Mouse (Mus musculus) limb, embryonic 14.5 days (tissue): ENCODE results near the gene Fis1. TPM values are rescaled to one million over a fixed set of nuclear protein-coding genes. Genes with fewer than 3 reads are reported as not detected.

Experiments
- ATAC-seq: fragments of 200-750 bp; cut with Nextera tagmentation; 2 replicates; pipeline ENCODE4 v1.8.0; 2017; ENCODE audit warnings: low read depth, moderate number of reproducible peaks, moderate TSS enrichment; ENCODE audit not compliant: low FRiP score
- DNase-seq: peaks from one replicate; pipeline ENCODE4 v3.0.0-alpha.2; 2015; ENCODE audit warnings: low spot score
- H3K27ac ChIP-seq: fragments of 300-500 bp; sonication (generic); replicated peaks from 2 replicates; pipeline ENCODE4 v1.5.1; 2014; ENCODE audit warnings: low read depth, mild to moderate bottlenecking, low read length, moderate library complexity, mixed read lengths
- H3K27me3 ChIP-seq: fragments of 300-500 bp; sonication (generic); 2 replicates; pipeline ENCODE4 v1.6.1; 2014; ENCODE audit warnings: low read length, mixed read lengths; ENCODE audit not compliant: control insufficient read depth, insufficient read depth
- H3K36me3 ChIP-seq: fragments of 300-500 bp; sonication (generic); 2 replicates; pipeline ENCODE4 v1.6.1; 2014; ENCODE audit warnings: mild to moderate bottlenecking, low read length, moderate library complexity, mixed read lengths; ENCODE audit not compliant: control insufficient read depth, insufficient read depth
- H3K4me1 ChIP-seq: fragments of 300-500 bp; sonication (generic); 2 replicates; pipeline ENCODE4 v1.6.1; 2014; ENCODE audit warnings: antibody characterized with exemption, low read length, mixed read lengths; ENCODE audit not compliant: control insufficient read depth, insufficient read depth
- H3K4me2 ChIP-seq: fragments of 300-500 bp; sonication (generic); replicated peaks from 2 replicates; pipeline ENCODE4 v1.6.1; 2014; ENCODE audit warnings: low read depth, mild to moderate bottlenecking, low read length, moderate library complexity; ENCODE audit not compliant: severe bottlenecking
- H3K4me3 ChIP-seq: fragments of 300-500 bp; sonication (generic); replicated peaks from 2 replicates; pipeline ENCODE4 v1.5.1; 2014; ENCODE audit warnings: low read length
- H3K9ac ChIP-seq: fragments of 300-500 bp; sonication (generic); 2 replicates; pipeline ENCODE4 v1.6.1; 2014; ENCODE audit warnings: mild to moderate bottlenecking, low read depth, low read length, moderate library complexity; ENCODE audit not compliant: severe bottlenecking
- H3K9me3 ChIP-seq: fragments of 300-500 bp; sonication (generic); 2 replicates; pipeline ENCODE4 v1.6.1; 2016; ENCODE audit warnings: low read length; ENCODE audit not compliant: control insufficient read depth
- POLR2A ChIP-seq: fragments of 200-500 bp; IDR thresholded peaks from 2 replicates; pipeline ENCODE4 v1.8.0; 2012; ENCODE audit warnings: inconsistent platforms, mild to moderate bottlenecking, moderate library complexity, borderline replicate concordance; ENCODE audit not compliant: insufficient read depth, insufficient read length; ENCODE audit errors: extremely low read depth
- WGBS: fragments of 180-500 bp; shearing (Covaris S2); extraction: QIAGEN DNeasy Blood & Tissue Kit; methylation state at CpG from one replicate; pipeline ENCODE4 v1.1.7; 2014; 5-methylcytosine and 5-hydroxymethylcytosine counted together
- polyA plus RNA-seq, 2 experiments: library from polyadenylated mRNA; depleted of rRNA in 1 of 2; stranded (reverse) in 1 of 2; unstranded in 1 of 2; fragments of >200 nt; fragmentation: Nextera tagmentation in 1 of 2; extraction: Ambion mirVana in 1 of 2; gene quantifications; 2 replicates each; pipeline versions ENCODE4 v1.2.1 to v1.2.3; 2012 to 2014

The Fis1 gene
- polyA plus RNA-seq, 2 experiments = 225 to 284 TPM

GRCm38 (mm10) chr5:136914183-136914582 lies 38.9 kb upstream of the Fis1 start:
- Histone ChIP-seq H3K4me3 (no peak overlapping the region), H3K36me3 (peaks cover 24% of the 10 kb centered on the region), H3K9ac (no peak overlapping the region), H3K4me2 (no peak overlapping the region), H3K4me1 (no peaks in the 10 kb centered on the region), H3K27ac (no peak overlapping the region), H3K9me3 (no peaks in the 10 kb centered on the region), H3K27me3 (no peaks in the 10 kb centered on the region)
- ATAC-seq (no peak), DNase-seq (no peak)
- TF ChIP-seq POLR2A = no peak
- WGBS = 84% methylated on average over 3 of the region's 3 CpGs

DNA sequence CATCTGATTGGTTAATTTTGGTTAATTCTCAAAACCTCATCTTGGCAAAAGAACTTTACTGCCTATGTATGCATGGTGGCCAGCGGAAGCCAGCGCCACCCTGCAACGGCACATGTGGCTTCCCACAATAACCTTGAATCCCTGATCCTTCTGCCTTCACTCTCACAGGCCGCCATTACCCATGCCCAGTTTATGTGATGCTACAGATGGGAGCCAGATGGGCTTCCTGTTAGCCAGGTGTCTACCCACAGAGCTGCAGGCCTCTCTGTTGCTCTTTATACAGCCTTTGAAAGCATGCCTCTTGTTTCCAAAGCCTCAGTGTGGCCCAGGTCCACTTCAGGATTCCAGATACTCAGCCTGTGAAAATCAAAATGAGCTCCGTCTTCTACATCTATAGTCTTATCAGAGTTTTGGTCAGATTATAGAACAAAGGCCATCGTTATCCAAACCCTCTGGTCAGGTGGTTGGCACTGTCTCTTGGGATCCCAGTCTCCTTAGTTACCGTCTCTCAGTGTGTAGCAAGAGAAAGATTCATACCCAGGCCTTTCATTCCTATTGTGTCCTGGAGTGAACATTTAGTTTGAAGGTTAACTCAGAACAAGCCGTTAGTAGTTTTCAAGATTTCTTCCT lies 35.3 kb upstream of the Fis1 start:
- WGBS = 91% methylated on average over 8 of the region's 8 CpGs
- peaks cover 11% of the 10 kb centered on the region for H3K36me3 ChIP-seq
- no peaks in the 10 kb centered on the region for H3K9me3 ChIP-seq
- no peak for ATAC-seq
- H3K4me1 ChIP-seq = no peaks in the 10 kb centered on the region
- no peak overlapping the region for H3K27ac ChIP-seq
- TF ChIP-seq POLR2A = no peak
- H3K27me3 ChIP-seq = no peaks in the 10 kb centered on the region
- no peak overlapping the region for H3K4me3 ChIP-seq
- H3K4me2 ChIP-seq = no peak overlapping the region
- no peak overlapping the region for H3K9ac ChIP-seq
- no peak for DNase-seq

GRCm38 (mm10) chr5:136918655-136919472 lies 34.2 kb upstream of the Fis1 start:
- 3% methylated on average over 38 of the region's 38 CpGs for WGBS
- H3K4me1 ChIP-seq = no peaks in the 10 kb centered on the region
- H3K9me3 ChIP-seq = no peaks in the 10 kb centered on the region
- H3K36me3 ChIP-seq = no peaks in the 10 kb centered on the region
- no peaks in the 10 kb centered on the region for H3K27me3 ChIP-seq
- peak overlapping the region; percentile 54 for H3K4me3 ChIP-seq
- no peak overlapping the region; the same call in 1 of the 2 replicates for H3K27ac ChIP-seq
- ATAC-seq (peak; percentile 88), DNase-seq (peak; percentile 92)
- TF ChIP-seq POLR2A = no peak
- H3K4me2 ChIP-seq = peak overlapping the region; percentile 91
- peak overlapping the region; percentile 73 for H3K9ac ChIP-seq

- Histone ChIP-seq H3K27ac (no peak overlapping the region), H3K9me3 (no peaks in the 10 kb centered on the region), H3K27me3 (no peaks in the 10 kb centered on the region), H3K4me2 (peak overlapping the region; percentile 91), H3K36me3 (no peaks in the 10 kb centered on the region), H3K9ac (peak overlapping the region; percentile 73), H3K4me3 (peak overlapping the region; percentile 54), H3K4me1 (no peaks in the 10 kb centered on the region)
- no peak; the same call in 1 of the 2 replicates for ATAC-seq
- 23% methylated on average over 17 of the region's 18 CpGs for WGBS
- no peak for DNase-seq
- no peak for TF ChIP-seq POLR2A
Observed at GRCm38 (mm10) chr5:136919546-136920301, 33.4 kb upstream of the Fis1 start.

DNA sequence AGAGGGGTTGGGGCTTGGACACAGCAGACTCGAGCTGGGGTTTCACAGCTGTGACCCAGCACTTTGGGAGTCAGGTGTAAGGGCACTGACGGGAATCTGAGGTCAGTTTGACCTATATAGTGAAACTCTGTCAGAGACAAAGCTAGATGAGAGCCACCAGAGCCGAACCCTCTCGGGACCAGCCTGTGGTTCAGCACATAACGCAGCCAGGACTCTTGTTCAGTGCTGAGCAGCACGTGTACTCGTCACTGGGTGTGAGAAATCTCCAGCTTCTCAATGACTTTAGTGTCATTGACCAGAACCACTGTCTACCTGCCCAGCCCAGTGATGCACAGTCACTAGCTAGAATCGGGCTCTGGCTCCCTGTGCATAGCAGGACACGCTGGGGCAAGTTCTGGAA lies 30.2 kb upstream of the Fis1 start:
- Histone ChIP-seq H3K4me1 (no peaks in the 10 kb centered on the region), H3K4me3 (no peak overlapping the region), H3K4me2 (no peak overlapping the region), H3K27me3 (no peaks in the 10 kb centered on the region), H3K27ac (no peak overlapping the region), H3K9ac (no peak overlapping the region), H3K36me3 (peaks cover 6% of the 10 kb centered on the region), H3K9me3 (no peaks in the 10 kb centered on the region)
- no peak for DNase-seq
- WGBS = 80% methylated on average over 9 of the region's 9 CpGs
- ATAC-seq = no peak
- TF ChIP-seq POLR2A = no peak
